Comparison of ENCODE assay signal across 33 mouse cellular contexts in the genomic region with DNA sequence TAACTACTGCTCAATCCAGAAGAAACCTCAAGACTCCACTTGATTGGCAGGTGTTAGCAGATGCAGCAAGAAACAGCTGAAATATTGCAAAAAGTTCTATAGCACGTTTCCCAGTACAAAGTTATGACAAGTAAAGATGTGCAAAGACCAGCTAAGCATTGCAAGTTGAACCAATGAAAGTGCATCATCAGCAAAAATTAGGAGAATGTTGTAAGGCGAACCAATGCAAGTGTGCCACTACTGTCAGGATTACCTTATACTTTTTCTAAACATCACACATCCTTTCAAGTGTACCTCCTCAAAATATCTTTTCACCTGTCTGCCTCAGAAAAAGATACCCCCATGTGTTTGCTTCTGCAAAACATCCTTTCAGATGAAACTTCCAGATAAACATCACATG.
"Had no signal": no experiment of that assay in that cellular context is flagged by ENCODE, and none has a peak within 500 bp of the region (broad histone marks: within the 10 kb centered on the region; RNA-seq: fewer than 3 reads in every experiment).

No protein-coding gene starts in this region.

- H3K4me2 ChIP-seq: heart, embryonic 11.5 days; heart, embryonic 13.5 days; heart, embryonic 15.5 days; hindbrain, embryonic 12.5 days; hindbrain, embryonic 13.5 days; hindbrain, embryonic 14.5 days; hindbrain, embryonic 15.5 days; intestine, embryonic 15.5 days; kidney, embryonic 15.5 days had no signal

- H3K4me3 ChIP-seq: heart, embryonic 10.5 days; heart, embryonic 13.5 days; heart, embryonic 15.5 days; hindbrain, embryonic 10.5 days; hindbrain, embryonic 12.5 days; hindbrain, embryonic 13.5 days; hindbrain, embryonic 15.5 days; intestine, embryonic 15.5 days; kidney, embryonic 15.5 days; layer of hippocampus, adult 2 months; left cerebral cortex, adult 2 months had no signal

- H3K27me3 ChIP-seq: heart, embryonic 13.5 days; heart, embryonic 15.5 days; hindbrain, embryonic 12.5 days; hindbrain, embryonic 13.5 days; hindbrain, embryonic 15.5 days; intestine, embryonic 15.5 days; kidney, embryonic 15.5 days had no signal

- H3K27ac ChIP-seq: heart, embryonic 10.5 days; heart, embryonic 13.5 days; heart, embryonic 15.5 days; hindbrain, embryonic 10.5 days; hindbrain, embryonic 12.5 days; hindbrain, embryonic 13.5 days; hindbrain, embryonic 14.5 days; hindbrain, embryonic 15.5 days; hindbrain, postnatal 0 days; intestine, embryonic 15.5 days; kidney, embryonic 15.5 days; kidney, postnatal 0 days; layer of hippocampus, adult 2 months; left cerebral cortex, adult 2 months had no signal

- ATAC-seq: hindbrain, postnatal 0 days; inflammation-experienced regulatory T-cells, adult 6 months; intestine, embryonic 15.5 days; intestine, embryonic 16.5 days; intestine, postnatal 0 days had no signal

- H3K4me1 ChIP-seq: heart, embryonic 10.5 days; heart, embryonic 13.5 days; heart, embryonic 15.5 days; hindbrain, embryonic 10.5 days; hindbrain, embryonic 12.5 days; hindbrain, embryonic 13.5 days; hindbrain, embryonic 15.5 days; intestine, embryonic 15.5 days; kidney, embryonic 15.5 days had no signal

- H3K9me3 ChIP-seq: heart, embryonic 10.5 days; heart, embryonic 13.5 days; heart, embryonic 15.5 days; hindbrain, embryonic 10.5 days; hindbrain, embryonic 12.5 days; hindbrain, embryonic 13.5 days; hindbrain, embryonic 15.5 days; intestine, embryonic 15.5 days; kidney, embryonic 15.5 days had no signal

- H3K9ac ChIP-seq: heart, embryonic 13.5 days; heart, embryonic 15.5 days; hindbrain, embryonic 12.5 days; hindbrain, embryonic 13.5 days; hindbrain, embryonic 14.5 days; hindbrain, embryonic 15.5 days; intestine, embryonic 15.5 days; kidney, embryonic 15.5 days had no signal

- H3K36me3 ChIP-seq: heart, embryonic 10.5 days; heart, embryonic 13.5 days; heart, embryonic 15.5 days; hindbrain, embryonic 10.5 days; hindbrain, embryonic 12.5 days; hindbrain, embryonic 13.5 days; hindbrain, embryonic 15.5 days; intestine, embryonic 15.5 days; kidney, embryonic 15.5 days had no signal

- DNase-seq: heart, postnatal 10 days; heart, postnatal 14 days; heart, postnatal 4 days; kidney, adult 11 months; kidney, adult 18-20 months; kidney, adult 2 months; kidney, adult 8-10 months; kidney, adult 9 months; kidney, postnatal 10 days; kidney, postnatal 14 days; kidney, postnatal 25 days; kidney, postnatal 36 days; kidney, postnatal 4 days; layer of hippocampus, adult 9-11 months; layer of hippocampus, postnatal 36 days had no signal
